Mouse (Mus musculus): Measurements from ENCODE around the gene Prrx2.

DNA sequence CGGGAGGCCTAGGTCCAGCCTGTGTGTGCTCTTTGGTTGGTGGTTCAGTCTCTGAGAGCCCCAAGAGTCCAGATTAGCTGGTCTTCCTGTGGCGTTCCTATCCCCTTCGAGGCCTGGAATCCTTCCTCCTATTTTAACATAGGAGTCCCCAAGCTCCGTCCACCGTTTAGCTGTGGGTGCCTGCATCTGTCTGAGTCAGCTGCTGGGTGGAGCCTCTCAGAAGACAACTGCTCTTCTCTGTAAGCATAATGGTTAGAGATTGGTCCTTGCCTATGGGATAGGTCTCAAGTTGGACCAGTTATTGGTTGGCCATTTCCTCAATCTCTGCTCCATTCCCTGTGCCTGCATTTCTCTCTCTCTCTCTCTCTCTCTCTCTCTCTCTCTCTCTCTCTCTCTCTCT, 25.0 kb downstream of the Prrx2 start:
- no peak for TF ChIP-seq CTCF (IDR thresholded peaks at IDR 0.05; ENCODE audit: borderline replicate concordance, control insufficient read depth, extremely low read depth, insufficient read depth, low read length, poor library complexity)
- no peak for TF ChIP-seq POLR2A (IDR thresholded peaks at IDR 0.05; ENCODE audit: control insufficient read depth, extremely low read depth, insufficient read depth, low read length, poor library complexity)

Measured in thymus, adult 2 months (tissue).